Mouse (Mus musculus) olfactory bulb, adult 2 months (tissue): ENCODE measurements around the gene 3110082J24Rik. TPM values are rescaled to one million over a fixed set of nuclear protein-coding genes. Genes with fewer than 3 reads are reported as not detected.

Source experiments
- H3K27ac ChIP-seq: fragments of 200-500 bp; 2 replicates; pipeline ENCODE4 v1.5.1; 2012; ENCODE audit warnings: low read depth, low read length; ENCODE audit not compliant: insufficient read depth
- H3K4me1 ChIP-seq: fragments of 200-500 bp; 2 replicates; pipeline ENCODE4 v1.6.1; 2012; ENCODE audit warnings: low read length; ENCODE audit not compliant: control insufficient read depth, insufficient read depth
- H3K4me3 ChIP-seq: fragments of 200-500 bp; 2 replicates; pipeline ENCODE4 v1.5.1; 2012; ENCODE audit warnings: mild to moderate bottlenecking, low read depth, low read length, moderate library complexity; ENCODE audit not compliant: insufficient read depth
- CTCF ChIP-seq: fragments of 200-500 bp; IDR thresholded peaks from 2 replicates; pipeline ENCODE4 v1.5.1; 2012; ENCODE audit warnings: low read depth, mild to moderate bottlenecking, low read length, moderate library complexity; ENCODE audit not compliant: insufficient read depth
- POLR2A ChIP-seq: fragments of 200-500 bp; IDR thresholded peaks from 2 replicates; pipeline ENCODE4 v1.6.1; 2012; ENCODE audit warnings: mild to moderate bottlenecking, low read depth, low read length, moderate library complexity; ENCODE audit not compliant: insufficient read depth
- WGBS: fragments of 180-500 bp; shearing (Covaris S2); methylation state at CpG from one replicate; pipeline ENCODE4 v1.1.7; 2018; 5-methylcytosine and 5-hydroxymethylcytosine counted together
- polyA plus RNA-seq: library from polyadenylated mRNA; stranded (reverse); fragments of >200 nt; gene quantifications from 2 replicates; pipeline ENCODE4 v1.2.4, GENCODE M21; 2012; ENCODE audit warnings: low replicate concordance; ENCODE audit not compliant: missing spikeins, insufficient read depth, insufficient read length

The 3110082J24Rik gene
- polyA plus RNA-seq, 1 experiment, result not detected

- Histone ChIP-seq H3K27ac (no peak overlapping the region), H3K4me1 (peaks cover 40% of the 10 kb centered on the region), H3K4me3 (no peak overlapping the region)
- TF ChIP-seq CTCF (peak; percentile 23; the same call in 1 of the 2 replicates), POLR2A (no peak)
- 12% methylated on average over 18 of the region's 18 CpGs for WGBS
These were observed 5.2 kb upstream of the 3110082J24Rik start for GRCm38 (mm10) chr5:30111126-30111525.

GRCm38 (mm10) chr5:30110371-30111060 is 4.6 kb upstream of the 3110082J24Rik start:
- TF ChIP-seq CTCF (no peak), POLR2A (no peak)
- Histone ChIP-seq H3K4me1 (peaks cover 46% of the 10 kb centered on the region), H3K27ac (no peak overlapping the region), H3K4me3 (no peak overlapping the region)
- WGBS, result 47% methylated on average over 22 of the region's 22 CpGs

DNA sequence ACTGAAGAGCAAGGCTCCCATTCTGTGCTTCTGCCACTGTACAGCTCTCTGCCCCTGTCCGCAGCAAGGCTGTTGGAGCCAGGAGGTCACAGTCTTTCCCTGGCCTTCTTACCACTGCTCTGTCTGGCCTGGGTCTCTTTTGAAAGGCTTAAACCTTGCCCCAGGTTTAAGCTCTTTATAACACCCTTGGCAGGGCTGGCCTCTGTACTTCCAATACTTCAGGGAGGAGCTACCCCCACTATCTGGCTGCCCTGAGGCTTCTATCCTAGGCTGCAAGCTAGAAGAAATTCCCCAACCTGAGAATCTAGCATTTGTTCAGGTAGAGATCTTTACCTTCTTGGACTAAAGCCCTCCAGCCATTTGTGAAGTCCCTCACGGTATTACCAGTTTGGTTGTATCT is 4.0 kb upstream of the 3110082J24Rik start:
- Histone ChIP-seq H3K4me1 (peaks cover 50% of the 10 kb centered on the region), H3K27ac (no peak overlapping the region), H3K4me3 (no peak overlapping the region)
- TF ChIP-seq POLR2A (no peak), CTCF (no peak)
- WGBS, result 79% methylated on average over 2 of the region's 2 CpGs

- 88% methylated on average over 6 of the region's 6 CpGs for WGBS
- Histone ChIP-seq H3K27ac (no peak overlapping the region), H3K4me3 (no peak overlapping the region), H3K4me1 (peaks cover 38% of the 10 kb centered on the region)
- no peak for TF ChIP-seq CTCF
- TF ChIP-seq POLR2A, result no peak
These were observed 2.3 kb upstream of the 3110082J24Rik start for GRCm38 (mm10) chr5:30108233-30108632.

GRCm38 (mm10) chr5:30107611-30108041 is 1.7 kb upstream of the 3110082J24Rik start:
- no peak overlapping the region for H3K27ac ChIP-seq
- WGBS, result 56% methylated on average over 5 of the region's 5 CpGs
- no peak overlapping the region for H3K4me3 ChIP-seq
- peaks cover 38% of the 10 kb centered on the region for H3K4me1 ChIP-seq
- TF ChIP-seq POLR2A (no peak), CTCF (no peak)

GRCm38 (mm10) chr5:30107186-30107585 is 1.3 kb upstream of the 3110082J24Rik start:
- Histone ChIP-seq H3K4me3 (0 out of 2 replicates have a peak overlapping the region, but pooled peaks have one; percentile 3), H3K4me1 (peaks cover 38% of the 10 kb centered on the region), H3K27ac (no peak overlapping the region)
- WGBS, result 27% methylated on average over 7 of the region's 7 CpGs
- TF ChIP-seq CTCF, result no peak
- TF ChIP-seq POLR2A, result no peak

- no peak overlapping the region for H3K4me3 ChIP-seq
- WGBS, result 36% methylated on average over 2 of the region's 2 CpGs
- TF ChIP-seq POLR2A (no peak), CTCF (no peak)
- no peak overlapping the region; the same call in 1 of the 2 replicates for H3K27ac ChIP-seq
- H3K4me1 ChIP-seq, result peaks cover 37% of the 10 kb centered on the region
These were observed 870 bp upstream of the 3110082J24Rik start for GRCm38 (mm10) chr5:30106756-30107155.

DNA sequence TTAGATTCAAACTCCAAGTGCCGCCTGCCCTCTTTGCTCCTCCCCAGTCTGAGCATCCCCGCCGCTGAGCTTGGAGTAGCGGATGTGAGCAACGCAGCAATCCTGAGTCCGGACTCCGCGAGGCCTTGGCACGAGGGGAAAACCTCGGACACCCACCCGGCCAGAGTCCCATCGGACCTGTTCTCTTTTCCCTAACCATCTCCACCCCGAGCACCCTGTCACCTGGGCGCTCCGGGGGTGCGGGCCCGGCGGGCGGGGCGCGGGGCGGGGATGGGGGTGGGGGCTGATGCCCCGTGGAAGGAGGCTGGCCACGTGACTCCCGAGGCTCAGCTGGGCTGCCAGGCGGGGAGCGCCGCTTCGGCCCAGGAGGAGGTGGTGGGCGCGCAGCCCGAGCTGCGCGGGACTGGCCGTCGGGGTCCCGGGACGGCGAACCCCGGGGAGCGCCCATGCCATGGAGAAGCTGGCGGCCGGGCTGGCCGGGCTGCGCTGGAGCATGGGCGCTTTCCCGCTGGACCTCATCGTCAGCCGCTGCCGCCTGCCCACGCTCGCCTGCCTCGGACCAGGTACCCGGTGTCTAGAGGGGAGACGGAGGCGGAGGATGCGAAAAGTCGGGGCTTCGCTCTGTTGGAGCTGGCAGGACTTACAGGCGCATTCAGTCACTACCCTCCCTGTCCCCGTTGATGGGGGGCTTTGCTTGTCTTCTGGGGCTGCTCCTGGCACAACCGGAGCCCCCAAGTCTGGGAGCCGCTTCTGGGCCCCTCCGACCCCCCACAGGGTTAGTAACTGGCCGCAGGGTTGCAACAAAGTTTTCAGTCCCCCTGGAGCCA is 832 bp downstream of the 3110082J24Rik start, which contains the start of gene Garem2:
TSS of gene Garem2 (plus strand) at position 321 of the 827 bp plus-strand sequence.
- H3K4me3 ChIP-seq, result peak within 1 kb of the TSS; percentile 47
- H3K27ac ChIP-seq, result no peak within 1 kb of the TSS
- under 1% methylated on average over 65 of the region's 65 CpGs for WGBS
- TF ChIP-seq CTCF, result no peak
- TF ChIP-seq POLR2A, result no peak
- peaks cover 24% of the 10 kb centered on the region for H3K4me1 ChIP-seq

GRCm38 (mm10) chr5:30104339-30104738 is 1.5 kb downstream of the 3110082J24Rik start:
- TF ChIP-seq POLR2A (no peak), CTCF (peak; percentile 23; the same call in 1 of the 2 replicates)
- WGBS, result 9% methylated on average over 12 of the region's 12 CpGs
- H3K4me1 ChIP-seq, result peaks cover 24% of the 10 kb centered on the region
- no peak overlapping the region for H3K27ac ChIP-seq
- H3K4me3 ChIP-seq, result no peak overlapping the region
